Mouse (Mus musculus) stomach, embryonic 16.5 days (tissue): ENCODE results near the gene Arhgef28. TPM values are rescaled to one million over a fixed set of nuclear protein-coding genes. Genes with fewer than 3 reads are reported as not detected.
A peak's percentile ranks its signal among the peaks of the same experiment; 100 is the strongest.

Experiments used
- ATAC-seq: fragments of 200-750 bp; cut with Nextera tagmentation; 2 replicates; pipeline ENCODE4 v1.8.0; 2017; ENCODE audit warnings: moderate number of reproducible peaks, moderate TSS enrichment; ENCODE audit not compliant: insufficient read depth, low FRiP score
- H3K27ac ChIP-seq: fragments of 300-500 bp; sonication (generic); 2 replicates; pipeline ENCODE4 v1.5.1; 2014; ENCODE audit warnings: low read length
- H3K27me3 ChIP-seq: fragments of 300-500 bp; sonication (generic); 2 replicates; pipeline ENCODE4 v1.6.1; 2014; ENCODE audit warnings: low read length, control low read depth, mixed read lengths; ENCODE audit not compliant: control insufficient read depth, insufficient read depth
- H3K36me3 ChIP-seq: fragments of 300-500 bp; sonication (generic); 2 replicates; pipeline ENCODE4 v1.6.1; 2014; ENCODE audit warnings: low read length; ENCODE audit not compliant: control insufficient read depth, insufficient read depth
- H3K4me1 ChIP-seq: fragments of 300-500 bp; sonication (generic); 2 replicates; pipeline ENCODE4 v1.6.1; 2014; ENCODE audit warnings: low read length, control low read depth, mixed read lengths; ENCODE audit not compliant: control insufficient read depth, insufficient read depth
- H3K4me2 ChIP-seq: fragments of 300-500 bp; sonication (generic); 2 replicates; pipeline ENCODE4 v1.6.1; 2014; ENCODE audit warnings: low read depth, low read length, mixed read lengths
- H3K4me3 ChIP-seq: fragments of 300-500 bp; sonication (generic); replicated peaks from 2 replicates; pipeline ENCODE4 v1.5.1; 2014; ENCODE audit warnings: mild to moderate bottlenecking, low read length
- H3K9ac ChIP-seq: fragments of 300-500 bp; sonication (generic); 2 replicates; pipeline ENCODE4 v1.6.1; 2014; ENCODE audit warnings: low read length
- H3K9me3 ChIP-seq: fragments of 300-500 bp; sonication (generic); replicated peaks from 2 replicates; pipeline ENCODE4 v1.6.1; 2016; ENCODE audit warnings: low read length, control low read depth; ENCODE audit not compliant: control insufficient read depth
- WGBS: fragments of 180-500 bp; shearing (Covaris S2); extraction: QIAGEN DNeasy Blood & Tissue Kit; methylation state at CpG from one replicate; pipeline ENCODE4 v1.1.7; 2014; 5-methylcytosine and 5-hydroxymethylcytosine counted together
- polyA plus RNA-seq: library from polyadenylated mRNA; unstranded; fragments of >200 nt; fragmentation: Nextera tagmentation; extraction: Ambion mirVana; gene quantifications from 2 replicates; pipeline ENCODE4 v1.2.1, GENCODE M21; 2015

Gene Arhgef28
- polyA plus RNA-seq, 1 experiment from 2014 or later: 26.6 TPM

- WGBS: 89% methylated on average over 19 of the region's 19 CpGs
- H3K27ac ChIP-seq: no peak overlapping the region
- no peak overlapping the region for H3K4me2 ChIP-seq
- H3K9ac ChIP-seq: no peak overlapping the region
- H3K4me3 ChIP-seq: no peak overlapping the region
- no peaks in the 10 kb centered on the region for H3K27me3 ChIP-seq
- peaks cover 5% of the 10 kb centered on the region; the same call in 1 of the 2 replicates for H3K36me3 ChIP-seq
- no peaks in the 10 kb centered on the region for H3K4me1 ChIP-seq
- H3K9me3 ChIP-seq: no peaks in the 10 kb centered on the region
- ATAC-seq: no peak
Observed at GRCm38 (mm10) chr13:97953526-97953925, 252.7 kb downstream of the Arhgef28 start.

- no peak overlapping the region for H3K27ac ChIP-seq
- H3K4me2 ChIP-seq: no peak overlapping the region
- no peak overlapping the region for H3K4me3 ChIP-seq
- WGBS: 81% methylated on average over 6 of the region's 6 CpGs
- no peaks in the 10 kb centered on the region for H3K27me3 ChIP-seq
- H3K36me3 ChIP-seq: peaks cover 5% of the 10 kb centered on the region; the same call in 1 of the 2 replicates
- no peak overlapping the region for H3K9ac ChIP-seq
- ATAC-seq: no peak
- no peaks in the 10 kb centered on the region for H3K9me3 ChIP-seq
- no peaks in the 10 kb centered on the region for H3K4me1 ChIP-seq
Observed at GRCm38 (mm10) chr13:97948856-97949255, 257.4 kb downstream of the Arhgef28 start.

GRCm38 (mm10) chr13:97947598-97947997, 258.6 kb downstream of the Arhgef28 start:
- Histone ChIP-seq H3K9ac (no peak overlapping the region), H3K27me3 (no peaks in the 10 kb centered on the region), H3K9me3 (no peaks in the 10 kb centered on the region), H3K4me1 (no peaks in the 10 kb centered on the region), H3K4me3 (no peak overlapping the region), H3K4me2 (no peak overlapping the region), H3K27ac (no peak overlapping the region), H3K36me3 (no peaks in the 10 kb centered on the region)
- no peak for ATAC-seq
- 78% methylated on average over 3 of the region's 3 CpGs for WGBS

- Histone ChIP-seq H3K4me2 (no peak overlapping the region), H3K27ac (no peak overlapping the region)
Observed at GRCm38 (mm10) chr13:97946422-97946821, 259.8 kb downstream of the Arhgef28 start.

GRCm38 (mm10) chr13:97941909-97942680, 264.1 kb downstream of the Arhgef28 start:
- Histone ChIP-seq H3K4me1 (no peaks in the 10 kb centered on the region), H3K9ac (no peak overlapping the region), H3K4me2 (no peak overlapping the region), H3K27me3 (no peaks in the 10 kb centered on the region), H3K4me3 (no peak overlapping the region), H3K9me3 (no peaks in the 10 kb centered on the region), H3K36me3 (no peaks in the 10 kb centered on the region), H3K27ac (no peak overlapping the region)
- ATAC-seq: no peak
- WGBS: 85% methylated on average over 13 of the region's 13 CpGs

More at GRCm38 (mm10) chr13:97946422-97946821, 259.8 kb downstream of the Arhgef28 start:
- 68% methylated on average over 7 of the region's 7 CpGs for WGBS
- H3K27me3 ChIP-seq: no peaks in the 10 kb centered on the region
- H3K4me1 ChIP-seq: no peaks in the 10 kb centered on the region
- no peaks in the 10 kb centered on the region for H3K36me3 ChIP-seq
- H3K9me3 ChIP-seq: no peaks in the 10 kb centered on the region
- no peak for ATAC-seq
- H3K9ac ChIP-seq: no peak overlapping the region
- H3K4me3 ChIP-seq: no peak overlapping the region

- Histone ChIP-seq H3K4me2 (no peak overlapping the region), H3K9ac (no peak overlapping the region), H3K27me3 (no peaks in the 10 kb centered on the region), H3K27ac (no peak overlapping the region), H3K9me3 (no peaks in the 10 kb centered on the region), H3K4me1 (no peaks in the 10 kb centered on the region), H3K4me3 (no peak overlapping the region), H3K36me3 (no peaks in the 10 kb centered on the region)
- 62% methylated on average over 6 of the region's 6 CpGs for WGBS
- no peak for ATAC-seq
Observed at GRCm38 (mm10) chr13:97941099-97941498, 265.1 kb downstream of the Arhgef28 start.

- no peak for ATAC-seq
- no peaks in the 10 kb centered on the region for H3K4me1 ChIP-seq
- H3K36me3 ChIP-seq: no peaks in the 10 kb centered on the region
- H3K27ac ChIP-seq: no peak overlapping the region
- H3K9ac ChIP-seq: no peak overlapping the region
- H3K4me3 ChIP-seq: no peak overlapping the region
- H3K4me2 ChIP-seq: no peak overlapping the region
- H3K27me3 ChIP-seq: no peaks in the 10 kb centered on the region
- WGBS: 71% methylated on average over 15 of the region's 15 CpGs
- no peaks in the 10 kb centered on the region for H3K9me3 ChIP-seq
Observed at GRCm38 (mm10) chr13:97939433-97940160, 266.6 kb downstream of the Arhgef28 start.

- H3K27me3 ChIP-seq: no peaks in the 10 kb centered on the region
- H3K9ac ChIP-seq: no peak overlapping the region
- H3K4me3 ChIP-seq: no peak overlapping the region
- WGBS: 31% methylated on average over 18 of the region's 18 CpGs
- H3K4me1 ChIP-seq: no peaks in the 10 kb centered on the region
- H3K36me3 ChIP-seq: no peaks in the 10 kb centered on the region
- no peak overlapping the region for H3K4me2 ChIP-seq
- H3K9me3 ChIP-seq: no peaks in the 10 kb centered on the region
- H3K27ac ChIP-seq: no peak overlapping the region
- ATAC-seq: peak; percentile 21; the same call in 1 of the 2 replicates
Observed at GRCm38 (mm10) chr13:97938596-97939297, 267.5 kb downstream of the Arhgef28 start.

GRCm38 (mm10) chr13:97937919-97938318, 268.3 kb downstream of the Arhgef28 start:
- Histone ChIP-seq H3K36me3 (no peaks in the 10 kb centered on the region), H3K4me1 (no peaks in the 10 kb centered on the region), H3K27me3 (no peaks in the 10 kb centered on the region), H3K4me2 (no peak overlapping the region), H3K9me3 (no peaks in the 10 kb centered on the region), H3K27ac (no peak overlapping the region), H3K4me3 (no peak overlapping the region), H3K9ac (no peak overlapping the region)
- no peak for ATAC-seq
- 16% methylated on average over 7 of the region's 7 CpGs for WGBS
